Mouse (Mus musculus) myocyte (in vitro differentiated cells): ENCODE measurements around the gene Smox. TPM values are rescaled to one million over a fixed set of nuclear protein-coding genes. Genes with fewer than 3 reads are reported as not detected.
A peak's percentile ranks its signal among the peaks of the same experiment; 100 is the strongest.

Experiments used
- H3K27me3 ChIP-seq: one replicate; pipeline ENCODE4 v1.6.1; 2011; ENCODE audit not compliant: control insufficient read depth, insufficient read depth, insufficient read length
- H3K36me3 ChIP-seq: one replicate; pipeline ENCODE4 v1.6.1; 2011; ENCODE audit not compliant: control insufficient read depth, insufficient read depth
- H3K4me2 ChIP-seq: one replicate; pipeline ENCODE4 v1.6.1; 2011; ENCODE audit warnings: low read depth, control low read depth
- H3K4me3 ChIP-seq: one replicate; pipeline ENCODE4 v1.5.1; 2011; ENCODE audit warnings: mild to moderate bottlenecking, control low read depth, moderate library complexity
- H3K79me2 ChIP-seq: one replicate; pipeline ENCODE4 v1.6.1; 2011; ENCODE audit not compliant: control insufficient read depth, insufficient read depth
- H3ac ChIP-seq: one replicate; pipeline ENCODE4 v1.6.1; 2011; ENCODE audit not compliant: control insufficient read depth, insufficient read length
- CEBPB ChIP-seq: IDR thresholded peaks from 2 replicates; pipeline ENCODE4 v1.6.1; 2011; ENCODE audit warnings: mild to moderate bottlenecking, moderate library complexity; ENCODE audit not compliant: poor library complexity, insufficient read depth, severe bottlenecking
- E2F4 ChIP-seq: IDR thresholded peaks from one replicate; pipeline ENCODE4 v1.6.1; 2011; ENCODE audit warnings: mild to moderate bottlenecking, control low read depth, moderate library complexity; ENCODE audit not compliant: insufficient read depth
- MAX ChIP-seq: IDR thresholded peaks from one replicate; pipeline ENCODE4 v1.6.1; 2011; ENCODE audit warnings: low read depth, mild to moderate bottlenecking, control low read depth
- MYOD1 ChIP-seq, 3 experiments: IDR thresholded peaks; one replicate each; pipeline ENCODE4 v1.6.1; 2011; ENCODE audit warnings: control low read depth in 2 of 3, low read depth in 2 of 3, mild to moderate bottlenecking in 2 of 3, moderate library complexity in 1 of 3; ENCODE audit not compliant: insufficient read length in 2 of 3, control insufficient read depth in 1 of 3
- MYOG ChIP-seq, 3 experiments: IDR thresholded peaks; one replicate each; pipeline ENCODE4 v1.6.1; 2011; ENCODE audit warnings: control low read depth in 2 of 3, low read depth in 2 of 3, mild to moderate bottlenecking in 2 of 3; ENCODE audit not compliant: insufficient read length in 2 of 3, control insufficient read depth in 1 of 3, insufficient read depth in 1 of 3
- POLR2A ChIP-seq: IDR thresholded peaks from one replicate; pipeline ENCODE4 v1.6.1; 2011; ENCODE audit warnings: low read depth, mild to moderate bottlenecking, control low read depth, moderate library complexity; ENCODE audit not compliant: insufficient read length
- POLR2AphosphoS2 ChIP-seq: IDR thresholded peaks from one replicate; pipeline ENCODE4 v1.6.1; 2011; ENCODE audit warnings: low read depth, control low read depth; ENCODE audit not compliant: insufficient read length
- REST ChIP-seq: IDR thresholded peaks from one replicate; pipeline ENCODE4 v1.6.1; 2011; ENCODE audit warnings: mild to moderate bottlenecking, control low read depth, moderate library complexity; ENCODE audit not compliant: insufficient read depth, insufficient read length
- SRF ChIP-seq: IDR thresholded peaks from one replicate; pipeline ENCODE4 v1.6.1; 2011; ENCODE audit warnings: low read depth; ENCODE audit not compliant: control insufficient read depth, insufficient read length
- TCF12 ChIP-seq: IDR thresholded peaks from one replicate; pipeline ENCODE4 v1.6.1; 2011; ENCODE audit warnings: mild to moderate bottlenecking, control low read depth; ENCODE audit not compliant: poor library complexity, insufficient read depth, severe bottlenecking
- TCF3 ChIP-seq: IDR thresholded peaks from one replicate; pipeline ENCODE4 v1.6.1; 2011; ENCODE audit warnings: low read depth, control low read depth; ENCODE audit not compliant: insufficient read length
- USF1 ChIP-seq: IDR thresholded peaks from one replicate; pipeline ENCODE4 v1.6.1; 2011; ENCODE audit warnings: low read depth, mild to moderate bottlenecking, control low read depth, moderate library complexity
- polyA plus RNA-seq: library from polyadenylated mRNA; unstranded; fragments of >200 nt; fragmentation: generic; extraction: Trizol; gene quantifications from one replicate; pipeline ENCODE4 v1.2.1, GENCODE M21; 2012; ENCODE audit warnings: missing spikeins

The Smox gene
- polyA plus RNA-seq, 1 experiment: 27.1 TPM

- no peak overlapping the region for H3ac ChIP-seq
- no peak overlapping the region for H3K4me2 ChIP-seq
- H3K36me3 ChIP-seq: no peaks in the 10 kb centered on the region
- TF ChIP-seq CEBPB: no peak
- TF ChIP-seq E2F4: no peak
- no peak for TF ChIP-seq POLR2A
- TF ChIP-seq REST: no peak
- TF ChIP-seq TCF12: no peak
- no peak for TF ChIP-seq MAX
- TF ChIP-seq MYOD1 (IDR thresholded peaks at IDR 0.05; ENCODE audit: control insufficient read depth in 1 of 3, insufficient read length in 2 of 3, low read depth in 2 of 3): no peak
- no peak for TF ChIP-seq MYOG (IDR thresholded peaks at IDR 0.05; ENCODE audit: control insufficient read depth in 1 of 3, insufficient read depth in 1 of 3, insufficient read length in 2 of 3, low read depth in 2 of 3)
- TF ChIP-seq USF1: no peak
- no peak for TF ChIP-seq POLR2AphosphoS2
- no peak for TF ChIP-seq TCF3
- no peak for TF ChIP-seq SRF
- H3K79me2 ChIP-seq: no peaks in the 10 kb centered on the region
- H3K27me3 ChIP-seq: no peaks in the 10 kb centered on the region
- H3K4me3 ChIP-seq: no peak overlapping the region
Observed at GRCm38 (mm10) chr2:131552736-131553400, 61.6 kb downstream of the Smox start.

- Histone ChIP-seq H3K4me2 (no peak overlapping the region), H3K36me3 (no peaks in the 10 kb centered on the region), H3K79me2 (no peaks in the 10 kb centered on the region), H3K27me3 (no peaks in the 10 kb centered on the region), H3K4me3 (no peak overlapping the region), H3ac (no peak overlapping the region)
- TF ChIP-seq CEBPB (no peak), E2F4 (no peak), REST (no peak), TCF3 (no peak), TCF12 (no peak), POLR2AphosphoS2 (no peak), SRF (no peak)
Observed at GRCm38 (mm10) chr2:131557896-131558295, 66.6 kb downstream of the Smox start.

- H3K27me3 ChIP-seq: no peaks in the 10 kb centered on the region
- no peaks in the 10 kb centered on the region for H3K36me3 ChIP-seq
- no peak overlapping the region for H3K4me2 ChIP-seq
- no peaks in the 10 kb centered on the region for H3K79me2 ChIP-seq
- TF ChIP-seq SRF (no peak), USF1 (no peak), TCF3 (no peak), MYOD1 (IDR thresholded peaks at IDR 0.05; ENCODE audit: control insufficient read depth in 1 of 3, insufficient read length in 2 of 3, low read depth in 2 of 3) (no peak), CEBPB (no peak), POLR2A (no peak), E2F4 (no peak), POLR2AphosphoS2 (no peak), MYOG (IDR thresholded peaks at IDR 0.05; ENCODE audit: control insufficient read depth in 1 of 3, insufficient read depth in 1 of 3, insufficient read length in 2 of 3, low read depth in 2 of 3) (no peak), REST (no peak), TCF12 (no peak), MAX (no peak)
- H3K4me3 ChIP-seq: no peak overlapping the region
- H3ac ChIP-seq: no peak overlapping the region
Observed at GRCm38 (mm10) chr2:131560205-131560919, 69.1 kb downstream of the Smox start.

GRCm38 (mm10) chr2:131561344-131561870 is 70.1 kb downstream of the Smox start:
- peak overlapping the region; percentile 42 for H3ac ChIP-seq
- H3K4me2 ChIP-seq: no peak overlapping the region
- peak overlapping the region; percentile 22 for H3K4me3 ChIP-seq
- TF ChIP-seq TCF12 (no peak), REST (no peak), MYOG (IDR thresholded peaks at IDR 0.05; ENCODE audit: control insufficient read depth in 1 of 3, insufficient read depth in 1 of 3, insufficient read length in 2 of 3, low read depth in 2 of 3) (no peak), E2F4 (no peak), POLR2AphosphoS2 (no peak), TCF3 (no peak), MYOD1 (IDR thresholded peaks at IDR 0.05; ENCODE audit: control insufficient read depth in 1 of 3, insufficient read length in 2 of 3, low read depth in 2 of 3) (no peak), SRF (no peak), USF1 (no peak), MAX (no peak), CEBPB (no peak), POLR2A (no peak)
- no peaks in the 10 kb centered on the region for H3K79me2 ChIP-seq
- H3K27me3 ChIP-seq: no peaks in the 10 kb centered on the region
- no peaks in the 10 kb centered on the region for H3K36me3 ChIP-seq
